Mouse (Mus musculus) urinary bladder, postnatal 25 days (tissue): ENCODE measurements around the gene Bco2.

Experiments
- DNase-seq: peaks from one replicate; pipeline ENCODE4 v3.0.0; 2022; ENCODE audit warnings: low spot score

Gene Bco2

GRCm38 (mm10) chr9:50515462-50515861 is 39.5 kb downstream of the Bco2 start:
- DNase-seq: no peak

DNA sequence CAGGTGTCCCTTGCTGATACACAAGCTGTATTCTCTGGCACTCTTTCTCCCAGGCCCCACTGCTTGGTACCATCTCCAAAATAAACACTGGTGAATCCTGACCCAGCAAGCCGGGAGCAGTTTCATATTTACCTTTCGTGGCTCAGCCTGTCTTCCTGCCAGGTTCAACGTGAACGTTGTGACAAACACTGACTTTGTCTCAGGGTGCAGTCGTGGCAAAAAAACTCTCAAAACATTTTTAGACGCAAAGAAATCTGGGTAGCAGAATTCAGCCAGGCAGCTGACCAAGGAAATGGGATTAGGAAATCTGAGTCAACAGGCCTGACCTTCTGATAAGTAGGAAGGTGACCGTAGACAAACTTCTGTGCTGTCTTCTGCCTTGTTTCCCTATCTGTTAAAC is 47.4 kb downstream of the Bco2 start:
- no peak for DNase-seq

DNA sequence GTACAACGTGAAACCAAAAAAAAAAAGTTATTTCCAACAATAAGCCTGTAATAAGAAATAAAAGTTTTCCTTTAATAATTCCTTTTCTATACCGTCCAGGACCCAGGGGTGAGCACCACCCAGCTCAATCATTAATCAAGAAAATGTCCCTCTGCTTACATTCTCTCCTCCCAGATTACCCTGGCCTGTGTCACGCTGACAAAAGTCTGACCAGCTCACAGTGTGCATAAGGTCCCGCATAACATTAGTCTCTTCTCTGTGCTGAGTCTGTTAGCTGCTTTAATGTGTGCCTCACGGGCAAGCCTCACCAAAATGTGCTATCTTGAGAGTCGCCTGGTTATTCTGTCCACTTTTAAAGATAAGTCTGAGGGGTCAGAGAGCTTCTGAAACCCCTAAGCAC is 49.6 kb downstream of the Bco2 start:
- DNase-seq: no peak

DNA sequence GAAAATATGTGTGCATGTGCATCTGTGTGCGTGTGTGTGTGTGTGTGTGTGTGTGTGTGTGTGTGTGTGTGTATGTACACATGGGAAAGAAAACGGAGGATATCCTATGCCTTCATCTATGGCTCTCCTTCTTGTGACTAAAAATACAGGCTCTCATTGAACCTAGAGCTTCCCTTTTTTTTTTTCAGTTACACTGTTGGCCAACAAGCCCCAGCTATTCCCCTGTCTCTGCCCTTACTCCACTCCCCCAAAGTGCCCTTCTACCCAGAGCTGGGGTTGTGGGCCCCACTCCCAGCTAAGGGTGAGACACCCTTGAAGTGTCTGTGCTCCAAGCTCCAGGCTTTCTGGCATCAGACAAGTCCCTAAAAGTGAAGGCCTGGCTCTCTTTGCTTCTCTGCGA is 52.0 kb downstream of the Bco2 start:
- DNase-seq: no peak

- no peak for DNase-seq
Observed at GRCm38 (mm10) chr9:50500974-50501501, 53.9 kb downstream of the Bco2 start.

DNA sequence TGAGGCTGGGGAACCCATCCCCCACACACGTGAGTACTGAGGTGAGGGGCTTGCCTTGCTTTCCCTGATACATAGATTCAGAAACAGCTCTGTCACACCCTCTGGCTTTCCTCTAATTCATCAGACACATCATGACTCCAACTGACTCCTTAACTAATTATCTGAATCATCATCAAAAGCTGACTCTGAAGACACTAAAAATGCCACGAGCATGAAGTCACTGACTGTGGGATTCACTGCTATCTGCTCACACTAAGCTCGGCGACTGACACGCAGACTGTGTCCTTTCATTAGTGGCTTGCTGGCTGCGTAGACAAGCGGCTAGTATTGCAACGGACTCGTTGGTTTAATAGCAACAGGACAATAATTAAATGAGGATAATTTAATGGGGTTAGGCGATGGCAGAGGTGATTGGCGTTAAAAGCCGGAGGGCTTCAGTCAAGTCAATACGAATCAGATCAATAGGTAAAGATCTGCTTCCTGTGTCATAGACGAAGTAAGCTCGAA is 54.5 kb downstream of the Bco2 start:
- no peak for DNase-seq

DNA sequence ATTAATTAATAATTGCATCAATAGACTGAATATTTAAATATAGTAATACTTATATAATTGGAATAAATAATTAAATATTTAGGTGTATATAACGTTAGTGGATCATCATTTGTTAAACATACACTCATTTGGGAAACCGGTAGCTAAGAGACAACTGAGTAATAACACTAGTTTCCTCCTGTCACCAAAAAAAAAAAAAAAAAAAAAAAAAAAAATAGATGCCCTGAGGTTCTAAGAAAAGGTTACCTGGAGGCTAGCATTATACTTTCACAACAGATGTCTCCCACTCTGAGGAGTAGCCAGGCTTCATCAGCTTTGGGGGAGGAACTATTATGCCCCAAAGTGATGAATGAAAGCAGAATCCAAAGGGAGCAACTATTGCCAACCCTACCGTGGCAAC is 55.2 kb downstream of the Bco2 start:
- no peak for DNase-seq

GRCm38 (mm10) chr9:50498815-50499214 is 56.2 kb downstream of the Bco2 start:
- DNase-seq: no peak

- DNase-seq: no peak
Observed at GRCm38 (mm10) chr9:50497536-50497935, 57.4 kb downstream of the Bco2 start.

DNA sequence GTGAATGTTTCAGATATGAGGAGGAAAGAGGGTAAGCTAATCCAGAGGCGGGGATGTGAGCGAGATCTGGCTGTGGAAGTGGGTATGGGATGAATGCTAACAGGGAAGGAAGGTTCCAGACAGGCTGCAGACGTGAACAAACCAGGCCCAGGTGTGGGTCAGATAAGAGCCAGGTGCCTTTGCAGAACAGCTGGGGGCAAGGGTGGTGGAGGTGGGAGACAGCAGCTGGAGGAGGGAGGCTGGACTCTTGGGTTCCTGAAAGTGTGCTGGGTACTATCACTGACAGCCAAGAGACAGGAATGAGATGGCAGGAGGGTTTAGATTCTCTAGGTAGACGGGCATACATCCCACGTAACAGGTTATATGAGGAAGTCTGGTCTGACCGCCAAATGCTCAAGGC is 57.9 kb downstream of the Bco2 start:
- no peak for DNase-seq

DNA sequence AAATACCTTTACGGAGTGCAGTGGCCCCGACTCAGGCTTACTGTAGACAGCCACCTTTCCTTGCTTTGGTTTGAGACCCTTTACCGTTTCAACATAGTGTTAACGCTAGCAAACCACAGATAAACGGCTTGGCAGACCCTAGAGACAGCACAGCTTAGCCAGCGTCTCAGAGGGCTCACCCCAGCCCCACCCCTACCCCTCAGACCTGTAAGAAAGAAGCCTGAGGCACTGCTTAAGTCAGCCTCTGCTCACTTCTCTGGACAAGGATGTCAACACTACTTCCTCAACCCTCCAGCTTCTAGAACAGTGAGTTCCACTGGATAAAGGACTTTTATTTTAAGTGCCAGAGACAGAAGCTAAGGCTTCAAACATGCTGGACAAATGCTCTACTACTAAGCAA is 58.4 kb downstream of the Bco2 start:
- no peak for DNase-seq

GRCm38 (mm10) chr9:50496151-50496505 is 58.9 kb downstream of the Bco2 start:
- DNase-seq: no peak

DNA sequence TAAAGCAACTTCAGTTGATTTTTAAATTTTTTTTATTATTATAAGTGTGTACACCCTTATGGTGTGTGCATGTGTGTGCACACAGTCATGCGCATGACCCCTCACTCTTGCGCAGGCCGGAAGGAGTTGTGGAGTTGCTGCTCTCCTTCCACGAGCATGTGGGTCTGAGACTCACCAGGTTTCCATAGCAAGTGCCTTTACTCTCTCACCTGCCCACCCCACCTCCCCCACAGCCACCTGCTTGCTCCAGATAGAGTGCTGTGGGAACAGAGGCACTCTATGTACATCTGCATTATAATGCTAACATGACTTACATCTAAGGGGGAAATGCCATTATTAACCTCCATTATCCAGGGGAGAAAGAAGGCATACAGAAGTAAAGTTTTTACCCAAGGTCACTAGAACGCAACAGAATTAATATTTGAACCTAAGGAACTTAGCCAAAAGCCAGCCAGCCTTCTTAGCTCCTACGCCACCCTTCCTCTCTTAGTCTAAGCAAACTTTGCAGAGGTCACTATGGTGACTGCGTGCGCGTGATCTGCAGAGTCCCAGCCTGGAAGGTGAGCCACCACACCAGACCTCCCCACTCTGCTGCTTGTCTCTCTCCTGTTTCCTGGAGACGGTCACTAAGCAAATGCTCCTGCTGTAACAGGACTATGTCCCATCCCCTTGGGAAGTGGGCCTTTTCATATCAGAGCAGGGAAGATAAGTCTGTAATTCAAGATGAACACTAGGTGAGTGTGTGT is 59.4 kb downstream of the Bco2 start:
- DNase-seq: no peak

- no peak for DNase-seq
Observed at GRCm38 (mm10) chr9:50494311-50494710, 60.7 kb downstream of the Bco2 start, which contains the start of gene Plet1. TSS of gene Plet1 (plus strand) at chr9:50494525.

GRCm38 (mm10) chr9:50493777-50494176 is 61.2 kb downstream of the Bco2 start:
- no peak for DNase-seq

DNA sequence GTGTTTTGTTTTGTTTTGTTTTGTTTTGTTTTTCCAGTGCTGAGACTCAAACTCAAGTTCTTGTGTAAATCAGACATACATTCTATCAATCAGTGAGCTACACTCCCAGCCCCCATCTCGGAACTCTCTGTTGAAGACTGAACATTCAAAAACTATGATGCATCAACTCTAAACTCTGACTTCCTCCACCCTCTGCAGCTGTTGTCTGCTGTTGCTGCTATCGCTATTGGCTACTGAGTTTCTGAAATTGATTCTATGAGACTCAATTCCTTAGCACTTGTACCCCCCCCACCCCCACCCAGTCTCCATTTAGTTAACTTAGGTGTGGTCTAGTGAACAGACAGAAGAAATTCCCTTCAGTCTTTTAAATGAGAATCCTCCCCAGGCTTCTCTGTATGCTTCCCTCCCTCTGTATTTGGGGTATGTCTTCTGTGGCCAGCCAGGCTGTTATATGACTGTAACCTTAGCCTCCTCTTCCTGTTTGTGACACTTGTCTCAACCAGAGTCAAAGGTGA is 63.4 kb downstream of the Bco2 start:
- no peak for DNase-seq

GRCm38 (mm10) chr9:50490836-50491235 is 64.1 kb downstream of the Bco2 start:
- DNase-seq: no peak

DNA sequence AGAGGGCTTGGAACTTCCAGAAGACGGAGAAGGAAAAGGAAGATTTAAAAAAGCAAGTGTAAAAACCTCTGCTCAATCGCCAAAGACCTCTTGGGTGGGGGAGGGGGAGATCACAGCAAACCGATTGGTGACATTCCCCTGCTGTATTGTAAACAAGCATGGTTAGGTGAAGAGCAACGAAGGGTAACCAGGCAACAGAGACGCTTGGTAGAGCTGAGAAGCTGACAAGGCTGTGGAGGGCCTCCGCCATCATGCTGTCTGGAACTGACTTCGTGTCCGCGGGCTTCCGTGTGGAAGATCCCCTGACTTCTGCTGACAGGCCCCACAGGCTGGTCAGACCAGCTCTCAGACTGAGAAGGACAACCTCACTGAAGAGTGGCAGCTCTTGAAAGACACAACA is 69.5 kb downstream of the Bco2 start:
- no peak for DNase-seq
